Mouse (Mus musculus) left cerebral cortex, adult 9 months (tissue): ENCODE data around the gene Car8.
"Not testable (repeated sequence)": the region's sequence is repeated elsewhere in the genome, so short reads cannot be mapped to it uniquely, and the experiment has no call there.

ENCODE experiments used
- DNase-seq, 2 experiments: peaks; one replicate each; pipeline ENCODE4 v3.0.0; 2022; ENCODE audit warnings: low spot score in 2 of 2

Car8 gene

GRCm38 (mm10) chr4:8203367-8203766, 35.5 kb downstream of the Car8 start:
- DNase-seq: no peak

GRCm38 (mm10) chr4:8201631-8202030, 37.2 kb downstream of the Car8 start:
- DNase-seq: no peak

GRCm38 (mm10) chr4:8200081-8200480, 38.8 kb downstream of the Car8 start:
- DNase-seq: no peak

GRCm38 (mm10) chr4:8198033-8198432, 40.8 kb downstream of the Car8 start:
- no peak for DNase-seq

GRCm38 (mm10) chr4:8190441-8190840, 48.4 kb downstream of the Car8 start:
- no peak for DNase-seq

GRCm38 (mm10) chr4:8186921-8187687, 51.7 kb downstream of the Car8 start:
- no peak for DNase-seq

GRCm38 (mm10) chr4:8180576-8180975, 58.3 kb downstream of the Car8 start:
- DNase-seq: no peak

- DNase-seq: no peak
These were observed 84.1 kb downstream of the Car8 start for GRCm38 (mm10) chr4:8154589-8155198.

- not testable (repeated sequence) for DNase-seq
These were observed 84.9 kb downstream of the Car8 start for GRCm38 (mm10) chr4:8153926-8154325.

- DNase-seq: no peak
These were observed 101.4 kb downstream of the Car8 start for GRCm38 (mm10) chr4:8137403-8137802.

GRCm38 (mm10) chr4:8132024-8132423, 106.8 kb downstream of the Car8 start:
- no peak for DNase-seq

- no peak for DNase-seq
These were observed 125.3 kb downstream of the Car8 start for GRCm38 (mm10) chr4:8113558-8113957.

GRCm38 (mm10) chr4:8111891-8112290, 127.0 kb downstream of the Car8 start:
- no peak for DNase-seq

- DNase-seq: no peak
These were observed 128.8 kb downstream of the Car8 start for GRCm38 (mm10) chr4:8109906-8110567.

- DNase-seq: no peak
These were observed 137.4 kb downstream of the Car8 start for GRCm38 (mm10) chr4:8101466-8101865.

GRCm38 (mm10) chr4:8098084-8098483, 140.8 kb downstream of the Car8 start:
- DNase-seq: no peak

GRCm38 (mm10) chr4:8097683-8098082, 141.2 kb downstream of the Car8 start:
- no peak for DNase-seq

- not testable (repeated sequence) for DNase-seq
These were observed 145.3 kb downstream of the Car8 start for GRCm38 (mm10) chr4:8093566-8093965.
